20 mouse cellular contexts compared by ENCODE assay signal in the genomic region with DNA sequence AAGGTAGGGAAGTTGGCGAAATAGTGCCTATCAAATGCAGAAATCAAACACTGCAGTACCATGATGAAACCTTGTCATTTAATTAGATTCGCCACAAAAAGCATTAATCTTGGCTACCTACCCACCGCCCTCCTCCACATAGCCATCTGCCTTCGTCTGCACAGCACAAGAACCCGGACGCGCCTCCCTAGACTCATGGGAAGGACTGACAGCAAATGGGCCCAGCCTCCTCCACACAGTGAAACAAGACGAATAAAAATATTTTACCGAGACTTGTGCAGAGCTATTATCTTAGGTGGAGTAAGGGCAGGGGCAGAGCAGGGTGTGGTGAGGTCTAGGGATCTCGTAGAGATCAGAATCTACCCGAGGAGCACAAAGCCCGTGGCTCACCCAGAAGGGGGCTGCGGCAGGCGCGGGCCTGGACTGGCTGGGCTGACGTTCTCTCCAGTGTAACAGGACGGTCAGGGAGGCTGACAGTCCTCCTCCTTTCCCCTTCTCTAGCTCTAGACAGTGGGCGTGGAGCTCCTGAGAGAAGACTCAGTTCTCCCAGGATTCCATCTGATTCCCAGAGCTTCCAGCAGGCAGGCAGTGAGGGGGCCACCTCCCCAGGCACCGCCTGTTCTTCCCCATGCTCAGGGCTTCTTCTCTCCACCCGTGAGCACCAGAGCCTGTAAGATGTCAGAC. TPM values are rescaled to one million over a fixed set of nuclear protein-coding genes. Genes with fewer than 3 reads are reported as not detected.
A peak's percentile ranks its signal among the peaks of the same experiment; 100 is the strongest.
DNase-seq lines count a peak whose midpoint lies in the region; ATAC-seq and TF ChIP-seq lines count a peak whose summit lies in the region.
"Had no signal": no experiment of that assay in that cellular context is flagged by ENCODE, and none has a peak within 500 bp of the region (broad histone marks: within the 10 kb centered on the region; RNA-seq: fewer than 3 reads in every experiment).

No protein-coding gene starts in this region.

- peak; percentile 73 for DNase-seq in left cerebral cortex, adult 11 months (ENCODE audit: low spot score)
- DNase-seq in left cerebral cortex, postnatal 4 days: no peak
- DNase-seq in layer of hippocampus, adult 9-10 months (ENCODE audit: low spot score): peak; percentile 82
- peak; percentile 79 to 80 for DNase-seq in left cerebral cortex, postnatal 36 days (ENCODE audit: low spot score in 2 of 2)
- DNase-seq in stomach, postnatal 0 days (ENCODE audit: low spot score): no peak
- DNase-seq in adrenal gland, postnatal 4 days (ENCODE audit: low spot score in 2 of 2): no peak
- DNase-seq: adrenal gland, adult 2 months; cerebellum, adult 18-20 months; kidney, adult 18-20 months had no signal

- no peaks in the 10 kb centered on the region for H3K27me3 ChIP-seq in stomach, postnatal 0 days (ENCODE audit: control insufficient read depth, insufficient read depth, low read length)
- H3K27me3 ChIP-seq in heart, embryonic 11.5 days (ENCODE audit: control insufficient read depth, insufficient read depth, low read length): peaks cover 22% of the 10 kb centered on the region

- no peak overlapping the region for H3K9ac ChIP-seq in stomach, postnatal 0 days (ENCODE audit: low read length)
- H3K9ac ChIP-seq in heart, embryonic 11.5 days (ENCODE audit: low read depth, low read length): no peak overlapping the region

- H3K9me3 ChIP-seq in stomach, postnatal 0 days (ENCODE audit: control insufficient read depth, low read length): no peaks in the 10 kb centered on the region
- no peaks in the 10 kb centered on the region for H3K9me3 ChIP-seq in heart, embryonic 11.5 days (replicated peaks; ENCODE audit: control insufficient read depth, low read length)
- H3K9me3 ChIP-seq: midbrain, embryonic 10.5 days had no signal

- H3K4me1 ChIP-seq in stomach, postnatal 0 days (replicated peaks; ENCODE audit: control insufficient read depth, insufficient read depth): no peaks in the 10 kb centered on the region; the same call in 1 of the 2 replicates
- peaks cover 16% of the 10 kb centered on the region for H3K4me1 ChIP-seq in heart, embryonic 11.5 days (ENCODE audit: control insufficient read depth, insufficient read depth, low read length)

- WGBS in stomach, postnatal 0 days: 78% methylated on average over 20 of the region's 20 CpGs
- WGBS in heart, embryonic 11.5 days (ENCODE audit: insufficient replicate concordance): 81% methylated on average over 20 of the region's 20 CpGs

- peaks cover 12% of the 10 kb centered on the region for H3K36me3 ChIP-seq in stomach, postnatal 0 days (ENCODE audit: control insufficient read depth, insufficient read depth, low read length)
- H3K36me3 ChIP-seq in heart, embryonic 11.5 days (ENCODE audit: control insufficient read depth, insufficient read depth, low read length): peaks cover 27% of the 10 kb centered on the region

- H3K27ac ChIP-seq in stomach, postnatal 0 days (replicated peaks): no peak overlapping the region
- no peak overlapping the region for H3K27ac ChIP-seq in heart, embryonic 11.5 days (ENCODE audit: low read depth, low read length)
- H3K27ac ChIP-seq: midbrain, embryonic 10.5 days had no signal

- no peak for TF ChIP-seq EP300 in stomach, postnatal 0 days (optimal IDR thresholded peaks at IDR 0.05)

- H3K4me3 ChIP-seq in stomach, postnatal 0 days (ENCODE audit: low read depth, low read length): no peak overlapping the region
- H3K4me3 ChIP-seq in heart, embryonic 11.5 days (ENCODE audit: low read depth, low read length): no peak overlapping the region
- H3K4me3 ChIP-seq: midbrain, embryonic 10.5 days had no signal

- ATAC-seq in stomach, postnatal 0 days (ENCODE audit: low FRiP score, low TSS enrichment): no peak
- no peak for ATAC-seq in heart, embryonic 11.5 days (replicated peaks; ENCODE audit: insufficient number of reproducible peaks, low FRiP score, low TSS enrichment)
- ATAC-seq: forebrain, embryonic 14.5 days; hindbrain, embryonic 16.5 days had no signal

- intact Hi-C loops in left cerebral cortex, postnatal 4 days (cut with DNase I): no loop called here
- intact Hi-C loops in left cerebral cortex, postnatal 36 days (cut with DNase I): no loop called here

- H3K4me2 ChIP-seq in stomach, postnatal 0 days (replicated peaks; ENCODE audit: low read depth): no peak overlapping the region
- H3K4me2 ChIP-seq in heart, embryonic 11.5 days: no peak overlapping the region

- no peak for TF ChIP-seq CTCF in stomach, postnatal 0 days (IDR thresholded peaks at IDR 0.05; ENCODE audit: low read depth)

RNA-seq across cellular contexts. Expression of a gene that starts 3.6 kb away (rescaled TPM):
- total RNA-seq in left cerebral cortex, postnatal 4 days (2021): 100 to 1,000 TPM; 113 to 118 TPM
- 100 to 1,000 TPM; 827 to 848 TPM for total RNA-seq in left cerebral cortex, postnatal 36 days (2021)
- 0.02 TPM in 1 of 2 replicates, not detected in the other for polyA plus RNA-seq in stomach, postnatal 0 days (2015; fragmentation: Nextera tagmentation; extraction: Ambion mirVana)
- 0.11 and 0.25 TPM in 2 replicates for polyA plus RNA-seq in heart, embryonic 11.5 days (2014; fragmentation: Nextera tagmentation; extraction: Ambion mirVana)
- total RNA-seq in adrenal gland, postnatal 4 days (2021): 1 to 10 TPM in 1 of 2 experiments, under 1 TPM in 1; 0.76 to 4.2 TPM
- polyA plus RNA-seq: liver, embryonic 16.5 days; stomach, embryonic 14.5 days had no signal

RNA-seq across cellular contexts. Expression of a gene that starts 18.4 kb away (rescaled TPM):
- total RNA-seq in left cerebral cortex, postnatal 4 days (2021): 10 to 100 TPM; 35.0 to 38.1 TPM
- total RNA-seq in left cerebral cortex, postnatal 36 days (2021): 10 to 100 TPM; 49.1 to 50.0 TPM
- polyA plus RNA-seq in stomach, postnatal 0 days (2015; fragmentation: Nextera tagmentation; extraction: Ambion mirVana): 56.2 TPM in 2 replicates
- 72.1 and 74.7 TPM in 2 replicates for polyA plus RNA-seq in heart, embryonic 11.5 days (2014; fragmentation: Nextera tagmentation; extraction: Ambion mirVana)
- 10 to 100 TPM; 66.4 to 68.2 TPM for total RNA-seq in adrenal gland, postnatal 4 days (2021)

RNA-seq across cellular contexts. Expression of a gene that starts 23.2 kb away (rescaled TPM):
- total RNA-seq in left cerebral cortex, postnatal 4 days (2021): not detected
- total RNA-seq in left cerebral cortex, postnatal 36 days (2021): not detected
- polyA plus RNA-seq in stomach, postnatal 0 days (2015; fragmentation: Nextera tagmentation; extraction: Ambion mirVana): not detected in 2 replicates
- polyA plus RNA-seq in heart, embryonic 11.5 days (2014; fragmentation: Nextera tagmentation; extraction: Ambion mirVana): not detected in 2 replicates
- total RNA-seq in adrenal gland, postnatal 4 days (2021): not detected
- total RNA-seq: adrenal gland, adult 2 months; common myeloid progenitor, adult 5-6 weeks; gastrocnemius, adult 8-10 months; heart, postnatal 25 days; neutrophil, adult 5-6 weeks had no signal
- polyA plus RNA-seq: forebrain, embryonic 14.5 days; limb, embryonic 14.5 days; liver, embryonic 16.5 days; stomach, embryonic 14.5 days had no signal

RNA-seq across cellular contexts. Expression of a gene that starts 34.9 kb away (rescaled TPM):
- total RNA-seq in left cerebral cortex, postnatal 4 days (2021): under 1 TPM; 0.36 to 0.40 TPM
- total RNA-seq in left cerebral cortex, postnatal 36 days (2021): 1 to 10 TPM in 1 of 2 experiments, under 1 TPM in 1; 0.59 to 1.1 TPM
- 0.11 TPM in 1 of 2 replicates, not detected in the other for polyA plus RNA-seq in stomach, postnatal 0 days (2015; fragmentation: Nextera tagmentation; extraction: Ambion mirVana)
- not detected in 2 replicates for polyA plus RNA-seq in heart, embryonic 11.5 days (2014; fragmentation: Nextera tagmentation; extraction: Ambion mirVana)
- total RNA-seq in adrenal gland, postnatal 4 days (2021): 1 to 10 TPM in 1 of 2 experiments, under 1 TPM in 1; 0.68 to 1.2 TPM
- polyA plus RNA-seq: forebrain, embryonic 14.5 days; liver, embryonic 16.5 days; stomach, embryonic 14.5 days had no signal

RNA-seq across cellular contexts. Expression of a gene that starts 49.9 kb away (rescaled TPM):
- 100 to 1,000 TPM; 318 to 348 TPM for total RNA-seq in left cerebral cortex, postnatal 4 days (2021)
- 100 to 1,000 TPM; 721 to 734 TPM for total RNA-seq in left cerebral cortex, postnatal 36 days (2021)
- polyA plus RNA-seq in stomach, postnatal 0 days (2015; fragmentation: Nextera tagmentation; extraction: Ambion mirVana): 29.5 and 33.1 TPM in 2 replicates
- polyA plus RNA-seq in heart, embryonic 11.5 days (2014; fragmentation: Nextera tagmentation; extraction: Ambion mirVana): 22.8 and 30.7 TPM in 2 replicates
- 100 to 1,000 TPM; 124 to 135 TPM for total RNA-seq in adrenal gland, postnatal 4 days (2021)

Comparison
In these comparisons a context has a peak if more than half of its experiments do, and no peak if none do; other contexts are left out.
1. DNase-seq: peak in left cerebral cortex, adult 11 months (single experiment), layer of hippocampus, adult 9-10 months (single experiment) and left cerebral cortex, postnatal 36 days (2 of 2); none in left cerebral cortex, postnatal 4 days (single experiment), stomach, postnatal 0 days (single experiment) and adrenal gland, postnatal 4 days (0 of 2).
2. RNA of a gene that starts 3.6 kb away (total RNA-seq): 827 to 848 TPM in left cerebral cortex, postnatal 36 days and 113 to 118 TPM in left cerebral cortex, postnatal 4 days; 0.76 to 4.2 TPM in adrenal gland, postnatal 4 days; every median in the first group is over 10 times any median in the second.